Mouse (Mus musculus) sigmoid colon, adult 10 weeks (tissue): ENCODE results near the gene Atxn7l3. TPM values are rescaled to one million over a fixed set of nuclear protein-coding genes. Genes with fewer than 3 reads are reported as not detected.

Experiments
- polyA plus RNA-seq: library from polyadenylated mRNA; stranded (reverse); fragments of 350-450 nt; fragmentation: Illumina TruSeq; extraction: RNeasy Lipid Tissue Mini Kit (QIAGEN cat#74804); gene quantifications from one replicate; pipeline ENCODE4 v1.2.3, GENCODE M21; 2014; ENCODE audit warnings: low read depth, low replicate concordance

The Atxn7l3 gene
- 8.9 TPM for polyA plus RNA-seq

DNA sequence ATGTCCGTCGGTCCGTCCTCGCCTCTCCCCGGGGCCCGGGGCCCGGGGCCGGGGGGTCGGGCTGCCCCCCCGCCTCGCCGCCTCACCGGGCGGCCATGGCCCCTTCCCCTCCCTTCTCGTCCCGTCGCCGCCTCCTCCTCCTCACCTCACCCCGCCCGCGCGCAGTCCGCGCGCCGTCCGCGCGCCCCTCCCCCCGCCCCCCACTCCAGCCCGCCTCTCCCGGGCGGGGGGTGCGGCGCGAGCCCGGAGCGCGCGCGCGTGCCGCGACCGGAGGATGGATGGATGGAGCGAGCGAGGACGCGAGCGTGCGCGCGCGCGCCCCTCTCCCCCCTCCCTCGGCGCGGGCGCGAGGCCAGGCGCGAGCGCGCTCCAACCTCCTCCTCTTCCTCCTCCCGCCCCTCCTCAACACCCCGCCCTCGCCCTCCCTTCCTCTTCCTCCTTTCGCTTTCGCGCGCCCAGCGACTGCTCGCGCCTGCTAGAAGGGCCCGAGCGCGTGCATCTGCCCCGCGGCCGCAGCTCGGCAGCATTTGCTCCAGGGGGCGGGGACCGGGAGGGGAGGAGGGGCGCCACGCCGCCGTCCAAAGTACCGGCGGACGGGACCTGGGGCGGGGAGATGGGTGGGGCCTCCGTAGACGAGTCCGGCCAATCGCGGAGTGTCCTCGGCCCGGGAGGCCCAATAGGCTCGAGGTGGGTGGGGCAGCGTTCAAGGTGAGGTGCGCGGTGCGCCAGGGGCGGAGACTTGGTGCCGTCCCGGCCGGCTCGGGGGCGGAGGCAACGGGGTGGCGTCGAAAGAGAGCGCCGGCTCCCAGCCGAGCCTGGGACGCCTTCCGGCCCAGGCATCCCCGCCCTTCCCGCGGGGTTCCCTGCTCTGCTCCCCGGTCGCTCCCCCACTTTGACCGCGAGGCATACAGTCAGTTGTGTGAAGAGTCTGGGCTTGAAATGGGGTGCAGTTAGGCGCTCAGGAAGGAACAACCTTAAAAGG lies at the start of gene Atxn7l3:
Gene Atxn7l3, minus strand, starts transcription at position 141 of the 982 bp plus-strand sequence.

DNA sequence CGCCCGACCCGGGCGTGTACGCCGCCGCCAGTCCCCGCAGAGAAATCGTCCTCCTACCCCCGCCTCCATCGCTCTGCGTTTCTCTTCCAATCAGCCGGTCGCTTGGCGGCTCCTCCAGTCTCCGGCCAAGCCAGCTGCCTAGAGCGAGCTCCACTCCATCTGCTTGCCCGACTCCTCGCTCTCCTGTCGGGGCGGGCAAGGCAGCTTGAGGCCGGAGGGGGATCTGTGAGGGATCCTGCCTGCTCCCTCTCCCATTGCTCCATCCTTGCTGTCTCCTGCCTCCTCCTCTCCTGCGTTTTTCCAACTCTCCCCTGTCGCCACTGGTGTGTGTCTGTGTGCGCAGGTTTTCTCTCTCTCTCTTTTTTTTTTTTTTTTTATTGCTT lies 23.0 kb upstream of the Atxn7l3 start, which contains the start of gene Ubtf:
Gene Ubtf, minus strand, starts transcription at position 333 of the 383 bp plus-strand sequence.

DNA sequence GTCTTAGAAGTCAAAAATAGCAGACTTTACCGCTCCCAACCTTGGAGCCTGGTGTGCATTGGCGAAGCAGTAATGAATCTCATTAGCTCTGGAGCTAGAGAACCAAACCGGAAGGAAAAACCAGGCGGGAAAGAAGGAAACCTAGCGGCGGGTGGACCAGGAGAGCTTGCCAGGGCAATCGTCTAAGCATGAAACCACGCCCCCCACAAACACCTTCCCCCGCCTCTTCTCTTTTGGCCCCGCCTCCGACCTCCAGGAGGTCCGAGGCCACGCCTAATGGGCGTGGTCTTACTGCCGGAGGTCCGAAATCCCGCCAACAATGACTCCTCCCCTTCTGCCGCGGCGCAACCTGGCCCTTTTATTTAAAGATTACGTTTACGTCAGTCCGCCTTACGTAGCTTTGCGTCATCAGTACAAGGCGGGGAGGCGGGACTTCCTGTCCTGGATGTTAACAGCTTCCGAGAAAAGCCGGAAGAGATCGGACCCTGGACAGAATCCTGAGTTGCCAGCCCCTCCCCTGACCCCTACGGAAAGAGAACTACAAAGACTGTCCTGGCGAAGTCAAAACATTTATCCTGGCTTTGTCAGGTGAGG lies 11.8 kb downstream of the Atxn7l3 start, which contains the start of gene Tmub2:
Gene Tmub2, plus strand, starts transcription at position 431 of the 594 bp plus-strand sequence.

DNA sequence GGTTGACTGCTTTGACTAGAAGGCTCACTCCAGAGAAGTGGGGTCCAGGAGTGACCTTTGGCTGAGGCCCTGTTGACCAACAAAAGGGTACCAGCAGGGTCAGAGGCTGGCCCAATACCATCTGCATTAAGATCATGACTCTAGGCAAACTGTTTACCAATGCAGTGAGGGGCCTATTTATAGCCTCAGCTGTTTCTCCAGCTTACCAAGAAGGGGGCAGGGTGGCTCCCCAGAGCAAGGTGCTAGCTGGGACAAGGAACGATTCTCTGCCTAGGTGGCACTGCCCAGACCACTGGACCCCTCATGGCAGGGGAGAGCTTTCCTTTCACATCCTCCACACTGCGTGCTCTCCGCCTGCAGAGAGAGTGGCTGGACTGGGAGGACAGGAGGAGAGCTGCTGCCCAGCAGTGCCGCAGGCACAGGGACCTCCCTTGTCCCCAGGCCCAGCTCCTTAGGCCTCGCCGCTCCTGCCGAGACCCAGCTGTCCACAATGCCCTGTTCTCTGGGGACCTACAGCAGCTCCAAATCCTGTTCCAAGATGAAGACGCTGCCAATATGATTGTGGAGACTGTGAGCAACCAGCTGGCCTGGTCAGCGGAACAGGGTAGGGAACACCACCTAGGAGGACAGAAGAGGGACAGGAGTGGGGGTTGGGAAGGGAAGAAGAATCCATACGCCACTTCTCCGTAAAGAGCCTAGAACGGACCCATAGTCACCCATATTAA lies 27.7 kb downstream of the Atxn7l3 start, which contains the start of gene Asb16:
Gene Asb16, plus strand, starts transcription at position 224 of the 725 bp plus-strand sequence.

DNA sequence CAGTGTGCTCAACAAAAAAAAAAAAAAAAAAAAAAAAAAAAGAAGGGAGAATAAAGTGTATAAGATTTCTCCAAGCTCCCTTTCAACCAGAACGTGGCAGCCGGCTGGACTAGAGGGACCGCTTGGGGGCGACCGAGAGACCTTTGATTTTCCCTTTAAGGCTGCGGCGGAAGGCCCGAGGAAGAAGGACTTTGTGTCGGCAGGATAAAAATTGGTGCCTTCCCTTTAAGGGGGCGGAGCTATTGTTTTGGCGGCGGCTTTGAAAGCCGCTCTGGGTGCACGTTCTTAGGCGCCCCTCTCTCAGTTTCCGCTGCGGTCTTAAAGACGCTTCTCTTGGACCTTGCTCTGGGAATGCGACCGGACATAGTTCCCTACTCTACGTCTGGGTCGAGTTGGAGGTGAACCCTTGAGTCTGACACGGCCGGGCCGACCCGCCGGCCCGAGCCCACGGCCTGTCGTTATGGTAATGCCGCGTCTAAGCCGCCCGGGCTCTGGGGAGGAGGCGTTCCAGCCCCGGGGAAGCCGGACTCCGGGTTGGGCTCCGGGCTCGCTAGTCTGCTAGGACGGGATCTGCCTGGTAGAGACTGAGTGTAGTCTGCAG lies 47.7 kb downstream of the Atxn7l3 start, which contains the start of gene BC030867:
Gene BC030867, plus strand, starts transcription at position 253 of the 601 bp plus-strand sequence.

Other genes with a start within 250 kb of the Atxn7l3 start
- gene Mpp2, start 208.1 kb downstream of the Atxn7l3 start, polyA plus RNA-seq, result 0.44 TPM
- not detected for gene Ppy, start 195.3 kb downstream of the Atxn7l3 start, polyA plus RNA-seq
- 9.1 TPM for gene Pyy, start 188.8 kb downstream of the Atxn7l3 start, polyA plus RNA-seq
- gene Nags, start 151.1 kb downstream of the Atxn7l3 start, polyA plus RNA-seq, result not detected
- gene Tmem101, start 140.2 kb downstream of the Atxn7l3 start, polyA plus RNA-seq, result 4.1 TPM
- gene Lsm12, start 111.3 kb downstream of the Atxn7l3 start, polyA plus RNA-seq, result 57.3 TPM
- gene G6pc3, start 107.0 kb downstream of the Atxn7l3 start, polyA plus RNA-seq, result 3.1 TPM
- gene Hdac5, start 66.5 kb downstream of the Atxn7l3 start, polyA plus RNA-seq, result 2.8 TPM
- gene BC030867, start 47.7 kb downstream of the Atxn7l3 start, polyA plus RNA-seq, result not detected
- 0.66 TPM for gene Asb16, start 27.9 kb downstream of the Atxn7l3 start, polyA plus RNA-seq
- gene Tmub2, start 11.7 kb downstream of the Atxn7l3 start, polyA plus RNA-seq, result 7.2 TPM
- gene Ubtf, start 23.1 kb upstream of the Atxn7l3 start, polyA plus RNA-seq, result 48.8 TPM
- not detected for gene Slc4a1, start 69.6 kb upstream of the Atxn7l3 start, polyA plus RNA-seq
- gene Rundc3a, start 96.8 kb upstream of the Atxn7l3 start, polyA plus RNA-seq, result 0.32 TPM
- gene Slc25a39, start 111.3 kb upstream of the Atxn7l3 start, polyA plus RNA-seq, result 8.5 TPM
- gene Grn, start 133.7 kb upstream of the Atxn7l3 start, polyA plus RNA-seq, result 9.7 TPM
- gene Fam171a2, start 151.1 kb upstream of the Atxn7l3 start, polyA plus RNA-seq, result not detected
- not detected for gene Itga2b, start 173.5 kb upstream of the Atxn7l3 start, polyA plus RNA-seq